Comparison of ENCODE assay signal across 8 mouse cellular contexts in genomic region chr12:111712476-111712875, GRCm38 (mm10). TPM values are rescaled to one million over a fixed set of nuclear protein-coding genes. Genes with fewer than 3 reads are reported as not detected.
DNase-seq lines count a peak whose midpoint lies in the region; ATAC-seq and TF ChIP-seq lines count a peak whose summit lies in the region.

No protein-coding gene starts in this region.

- TF ChIP-seq POLR2A in bone marrow, adult 2 months (IDR thresholded peaks at IDR 0.05; ENCODE audit: borderline replicate concordance, control insufficient read depth, low read depth, low read length) = no peak

- H3K27me3 ChIP-seq in forebrain, postnatal 0 days (ENCODE audit: insufficient read depth, low read length) = no peaks in the 10 kb centered on the region
- H3K27me3 ChIP-seq in liver, embryonic 11.5 days (replicated peaks; ENCODE audit: control insufficient read depth, insufficient read depth, low read length) = no peaks in the 10 kb centered on the region
- no peaks in the 10 kb centered on the region for H3K27me3 ChIP-seq in stomach, embryonic 14.5 days (ENCODE audit: control insufficient read depth, insufficient read depth, low read length)

- peak overlapping the region; percentile 75 for H3K4me2 ChIP-seq in forebrain, postnatal 0 days (ENCODE audit: low read depth)
- peak overlapping the region; percentile 91 for H3K4me2 ChIP-seq in liver, embryonic 11.5 days
- H3K4me2 ChIP-seq in stomach, embryonic 14.5 days (replicated peaks; ENCODE audit: low read depth, low read length) = peak overlapping the region; percentile 70

- H3K4me1 ChIP-seq in bone marrow, adult 2 months (ENCODE audit: control insufficient read depth, insufficient read depth, low read length) = peaks cover 2% of the 10 kb centered on the region; the same call in 1 of the 2 replicates
- H3K4me1 ChIP-seq in forebrain, postnatal 0 days (ENCODE audit: insufficient read depth) = peaks cover 13% of the 10 kb centered on the region
- peaks cover 15% of the 10 kb centered on the region for H3K4me1 ChIP-seq in liver, embryonic 11.5 days (replicated peaks; ENCODE audit: control insufficient read depth, insufficient read depth, low read length)
- peaks cover 9% of the 10 kb centered on the region; the same call in 1 of the 2 replicates for H3K4me1 ChIP-seq in stomach, embryonic 14.5 days (ENCODE audit: control insufficient read depth, insufficient read depth, low read length)

- peak; percentile 23 for ATAC-seq in forebrain, postnatal 0 days
- peak; percentile 23; the same call in 1 of the 2 replicates for ATAC-seq in liver, embryonic 11.5 days (replicated peaks; ENCODE audit: low FRiP score)
- no peak for ATAC-seq in stomach, embryonic 14.5 days (ENCODE audit: insufficient number of reproducible peaks, insufficient read depth, low FRiP score, low read depth)

- WGBS in bone marrow, adult 2 months = under 1% methylated on average over 33 of the region's 33 CpGs
- WGBS in forebrain, postnatal 0 days = 2% methylated on average over 32 of the region's 33 CpGs
- under 1% methylated on average over 33 of the region's 33 CpGs for WGBS in liver, embryonic 11.5 days
- WGBS in stomach, embryonic 14.5 days = under 1% methylated on average over 30 of the region's 33 CpGs

- peaks cover 32% of the 10 kb centered on the region for H3K36me3 ChIP-seq in forebrain, postnatal 0 days (ENCODE audit: insufficient read depth)
- H3K36me3 ChIP-seq in liver, embryonic 11.5 days (ENCODE audit: control insufficient read depth, insufficient read depth, low read length) = peaks cover 17% of the 10 kb centered on the region
- peaks cover 24% of the 10 kb centered on the region for H3K36me3 ChIP-seq in stomach, embryonic 14.5 days (ENCODE audit: control insufficient read depth, insufficient read depth, low read length)

- no peak for DNase-seq in layer of hippocampus, adult 2 months (ENCODE audit: low spot score in 2 of 2)
- no peak for DNase-seq in layer of hippocampus, postnatal 25 days (ENCODE audit: extremely low spot score in 1 of 2, low spot score in 1 of 2)
- no peak for DNase-seq in forebrain, postnatal 0 days
- DNase-seq in liver, embryonic 11.5 days (ENCODE audit: low spot score) = peak; percentile 51
- no peak for DNase-seq in layer of hippocampus, adult 9-11 months
- DNase-seq in right cerebral cortex, postnatal 10 days (ENCODE audit: low spot score in 2 of 2) = no peak

- peak overlapping the region; percentile 89 for H3K4me3 ChIP-seq in layer of hippocampus, adult 2 months
- peak overlapping the region; percentile 82 for H3K4me3 ChIP-seq in bone marrow, adult 2 months (replicated peaks; ENCODE audit: control insufficient read depth, low read depth, low read length)
- H3K4me3 ChIP-seq in forebrain, postnatal 0 days (ENCODE audit: low read depth, low read length) = peak overlapping the region; percentile 95
- H3K4me3 ChIP-seq in liver, embryonic 11.5 days (ENCODE audit: low read depth, low read length) = peak overlapping the region; percentile 94
- H3K4me3 ChIP-seq in stomach, embryonic 14.5 days (ENCODE audit: low read depth, low read length) = peak overlapping the region; percentile 99

- H3K9ac ChIP-seq in forebrain, postnatal 0 days = peak overlapping the region; percentile 80
- peak overlapping the region; percentile 85 for H3K9ac ChIP-seq in liver, embryonic 11.5 days (ENCODE audit: low read depth, low read length)
- H3K9ac ChIP-seq in stomach, embryonic 14.5 days (replicated peaks; ENCODE audit: low read depth, low read length) = peak overlapping the region; percentile 93

- H3K27ac ChIP-seq in layer of hippocampus, adult 2 months = peak overlapping the region; percentile 94
- peak overlapping the region; percentile 74; the same call in 1 of the 2 replicates for H3K27ac ChIP-seq in bone marrow, adult 2 months (ENCODE audit: control insufficient read depth, insufficient read depth, low read depth, low read length, poor library complexity)
- peak overlapping the region; percentile 85 for H3K27ac ChIP-seq in forebrain, postnatal 0 days (ENCODE audit: low read depth, low read length)
- peak overlapping the region; percentile 70 for H3K27ac ChIP-seq in liver, embryonic 11.5 days (ENCODE audit: low read depth, low read length)
- H3K27ac ChIP-seq in stomach, embryonic 14.5 days (ENCODE audit: low read length) = peak overlapping the region; percentile 72

- no peaks in the 10 kb centered on the region for H3K9me3 ChIP-seq in forebrain, postnatal 0 days (ENCODE audit: low read length)
- H3K9me3 ChIP-seq in liver, embryonic 11.5 days (ENCODE audit: control insufficient read depth, low read length) = no peaks in the 10 kb centered on the region
- H3K9me3 ChIP-seq in stomach, embryonic 14.5 days (ENCODE audit: control insufficient read depth, low read depth, low read length) = no peaks in the 10 kb centered on the region

- no peak for TF ChIP-seq CTCF in layer of hippocampus, adult 2 months (conservative IDR thresholded peaks at IDR 0.05)
- TF ChIP-seq CTCF in bone marrow, adult 2 months (IDR thresholded peaks at IDR 0.05; ENCODE audit: control insufficient read depth, insufficient read depth, low read length) = no peak
- TF ChIP-seq CTCF in forebrain, postnatal 0 days (IDR thresholded peaks at IDR 0.05; ENCODE audit: low read depth) = no peak

RNA-seq across cellular contexts. Expression of gene Bag5, which starts 0.6 kb away (rescaled TPM):
- total RNA-seq in layer of hippocampus, adult 2 months (2021) = 10 to 100 TPM; 50.6 to 50.9 TPM
- 10 to 100 TPM; 46.7 to 54.1 TPM for total RNA-seq in layer of hippocampus, postnatal 25 days (2021)
- 4.4 and 7.7 TPM in 2 replicates for polyA plus RNA-seq in bone marrow, adult 2 months (2011; ENCODE audit: insufficient read depth, insufficient read length, low replicate concordance, missing spikeins)
- total RNA-seq in forebrain, postnatal 0 days (2014; rRNA removed) = 50.6 and 54.2 TPM in 2 replicates
- polyA plus RNA-seq in forebrain, postnatal 0 days (2015; fragmentation: Nextera tagmentation; extraction: Ambion mirVana) = 60.7 and 71.2 TPM in 2 replicates
- polyA plus RNA-seq in liver, embryonic 11.5 days (2014; fragmentation: Nextera tagmentation; extraction: Ambion mirVana) = 41.0 and 44.7 TPM in 2 replicates
- polyA plus RNA-seq in stomach, embryonic 14.5 days (2014; fragmentation: Nextera tagmentation; extraction: Ambion mirVana) = 49.8 and 58.0 TPM in 2 replicates

RNA-seq across cellular contexts. Expression of gene Apopt1, which starts 0.6 kb away (rescaled TPM):
- total RNA-seq in layer of hippocampus, adult 2 months (2021) = 10 to 100 TPM; 35.7 to 36.8 TPM
- 10 to 100 TPM; 36.2 to 38.9 TPM for total RNA-seq in layer of hippocampus, postnatal 25 days (2021)
- 15.1 and 16.8 TPM in 2 replicates for polyA plus RNA-seq in bone marrow, adult 2 months (2011; ENCODE audit: insufficient read depth, insufficient read length, low replicate concordance, missing spikeins)
- 27.8 and 30.1 TPM in 2 replicates for total RNA-seq in forebrain, postnatal 0 days (2014; rRNA removed)
- 52.7 and 59.8 TPM in 2 replicates for polyA plus RNA-seq in forebrain, postnatal 0 days (2015; fragmentation: Nextera tagmentation; extraction: Ambion mirVana)
- 60.3 and 67.7 TPM in 2 replicates for polyA plus RNA-seq in liver, embryonic 11.5 days (2014; fragmentation: Nextera tagmentation; extraction: Ambion mirVana)
- polyA plus RNA-seq in stomach, embryonic 14.5 days (2014; fragmentation: Nextera tagmentation; extraction: Ambion mirVana) = 56.1 and 60.8 TPM in 2 replicates

RNA-seq across cellular contexts. Expression of gene Trmt61a, which starts 34.6 kb away (rescaled TPM):
- total RNA-seq in layer of hippocampus, adult 2 months (2021) = 10 to 100 TPM; 16.7 to 18.0 TPM
- total RNA-seq in layer of hippocampus, postnatal 25 days (2021) = 10 to 100 TPM; 17.1 to 19.7 TPM
- 4.2 and 11.0 TPM in 2 replicates for polyA plus RNA-seq in bone marrow, adult 2 months (2011; ENCODE audit: insufficient read depth, insufficient read length, low replicate concordance, missing spikeins)
- total RNA-seq in forebrain, postnatal 0 days (2014; rRNA removed) = 15.9 and 19.6 TPM in 2 replicates
- polyA plus RNA-seq in forebrain, postnatal 0 days (2015; fragmentation: Nextera tagmentation; extraction: Ambion mirVana) = 8.8 and 10.9 TPM in 2 replicates
- 16.8 and 21.0 TPM in 2 replicates for polyA plus RNA-seq in liver, embryonic 11.5 days (2014; fragmentation: Nextera tagmentation; extraction: Ambion mirVana)
- polyA plus RNA-seq in stomach, embryonic 14.5 days (2014; fragmentation: Nextera tagmentation; extraction: Ambion mirVana) = 7.8 and 9.2 TPM in 2 replicates

RNA-seq across cellular contexts. Expression of gene Ckb, which starts 40.3 kb away (rescaled TPM):
- 1,000 to 10,000 TPM; 1,228 to 1,237 TPM for total RNA-seq in layer of hippocampus, adult 2 months (2021)
- total RNA-seq in layer of hippocampus, postnatal 25 days (2021) = 1,000 to 10,000 TPM; 1,260 to 1,351 TPM
- 28.6 and 38.4 TPM in 2 replicates for polyA plus RNA-seq in bone marrow, adult 2 months (2011; ENCODE audit: insufficient read depth, insufficient read length, low replicate concordance, missing spikeins)
- total RNA-seq in forebrain, postnatal 0 days (2014; rRNA removed) = 1,430 and 1,456 TPM in 2 replicates
- polyA plus RNA-seq in forebrain, postnatal 0 days (2015; fragmentation: Nextera tagmentation; extraction: Ambion mirVana) = 1,561 and 1,650 TPM in 2 replicates
- polyA plus RNA-seq in liver, embryonic 11.5 days (2014; fragmentation: Nextera tagmentation; extraction: Ambion mirVana) = 91.3 and 94.1 TPM in 2 replicates
- 548 and 555 TPM in 2 replicates for polyA plus RNA-seq in stomach, embryonic 14.5 days (2014; fragmentation: Nextera tagmentation; extraction: Ambion mirVana)

RNA-seq across cellular contexts. Expression of gene Klc1, which starts 46.2 kb away (rescaled TPM):
- 100 to 1,000 TPM; 654 to 684 TPM for total RNA-seq in layer of hippocampus, adult 2 months (2021)
- total RNA-seq in layer of hippocampus, postnatal 25 days (2021) = 100 to 1,000 TPM; 701 to 727 TPM
- 55.3 and 70.4 TPM in 2 replicates for polyA plus RNA-seq in bone marrow, adult 2 months (2011; ENCODE audit: insufficient read depth, insufficient read length, low replicate concordance, missing spikeins)
- 596 and 608 TPM in 2 replicates for total RNA-seq in forebrain, postnatal 0 days (2014; rRNA removed)
- 592 and 640 TPM in 2 replicates for polyA plus RNA-seq in forebrain, postnatal 0 days (2015; fragmentation: Nextera tagmentation; extraction: Ambion mirVana)
- 56.8 and 59.3 TPM in 2 replicates for polyA plus RNA-seq in liver, embryonic 11.5 days (2014; fragmentation: Nextera tagmentation; extraction: Ambion mirVana)
- polyA plus RNA-seq in stomach, embryonic 14.5 days (2014; fragmentation: Nextera tagmentation; extraction: Ambion mirVana) = 111 and 120 TPM in 2 replicates
